17 mouse cellular contexts compared by ENCODE assay signal in genomic region chr7:40936617-40937212, GRCm38 (mm10). TPM values are rescaled to one million over a fixed set of nuclear protein-coding genes. Genes with fewer than 3 reads are reported as not detected.
"Had no signal": no experiment of that assay in that cellular context is flagged by ENCODE, and none has a peak within 500 bp of the region (broad histone marks: within the 10 kb centered on the region; RNA-seq: fewer than 3 reads in every experiment).

No protein-coding gene starts in this region.

- H3K9ac ChIP-seq: limb, embryonic 13.5 days; liver, embryonic 14.5 days had no signal

- DNase-seq: kidney, adult 18-20 months; kidney, postnatal 10 days; kidney, postnatal 4 days; left cerebral cortex, postnatal 4 days; lung, adult 18-20 months; right cerebral cortex, adult 18-20 months; right cerebral cortex, postnatal 25 days; thymus, postnatal 4 days had no signal

- H3K27me3 ChIP-seq: limb, embryonic 13.5 days had no signal

- H3K4me1 ChIP-seq: limb, embryonic 13.5 days had no signal

- H3K4me2 ChIP-seq: limb, embryonic 13.5 days had no signal

- H3K4me3 ChIP-seq: layer of hippocampus, adult 2 months; limb, embryonic 13.5 days had no signal

- H3K9me3 ChIP-seq: limb, embryonic 13.5 days had no signal

- H3K36me3 ChIP-seq: limb, embryonic 13.5 days had no signal

- H3K27ac ChIP-seq: layer of hippocampus, adult 2 months; limb, embryonic 13.5 days; liver, embryonic 14.5 days had no signal

RNA-seq across cellular contexts. Expression of gene Vstm2b, which starts 38.6 kb away (rescaled TPM):
- polyA plus RNA-seq: liver, adult 2 months had no signal

RNA-seq across cellular contexts. Expression of gene 4930433I11Rik, which starts 50.6 kb away (rescaled TPM):
- polyA plus RNA-seq: kidney, embryonic 14.5 days; limb, embryonic 13.5 days; liver, adult 2 months; liver, embryonic 14.5 days; lung, embryonic 16.5 days; neural tube, embryonic 14.5 days; small intestine, adult 2 months; stomach, embryonic 16.5 days had no signal
